ENCODE assay signal across 9 mouse cellular contexts in the genomic region with DNA sequence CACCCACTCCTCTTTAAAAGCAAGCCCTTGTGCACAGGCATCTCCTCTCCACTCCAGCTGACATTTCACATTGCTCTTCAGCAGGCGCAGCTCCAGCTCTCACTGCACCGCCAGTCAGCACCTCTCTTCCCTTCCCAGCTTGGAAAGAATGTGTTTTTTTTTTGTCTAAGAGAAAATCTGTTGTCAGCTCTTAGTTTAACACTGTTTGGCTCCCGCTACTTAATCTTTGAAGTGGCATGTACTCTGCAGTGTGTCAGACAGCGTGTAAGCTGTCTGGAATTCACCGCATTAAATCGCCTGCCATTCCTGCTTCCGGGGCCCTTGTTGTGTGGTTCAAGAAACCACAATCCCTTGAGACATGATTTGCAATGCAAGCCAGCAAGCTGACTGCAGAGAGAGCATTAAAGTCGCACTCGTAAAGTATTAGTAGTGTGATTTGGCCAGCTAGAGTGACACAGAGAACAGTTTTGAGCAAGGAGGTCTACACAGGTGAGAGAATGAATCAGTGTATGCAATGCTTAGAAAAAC.
A peak's percentile ranks its signal among the peaks of the same experiment; 100 is the strongest.
DNase-seq lines count a peak whose midpoint lies in the region; ATAC-seq and TF ChIP-seq lines count a peak whose summit lies in the region.
"Had no signal": no experiment of that assay in that cellular context is flagged by ENCODE, and none has a peak within 500 bp of the region (broad histone marks: within the 10 kb centered on the region; RNA-seq: fewer than 3 reads in every experiment).

No protein-coding gene starts in this region.

- H3K27ac ChIP-seq in forebrain, embryonic 11.5 days (ENCODE audit: low read depth, low read length) = no peak overlapping the region
- H3K27ac ChIP-seq in forebrain, embryonic 10.5 days = no peak overlapping the region
- H3K27ac ChIP-seq in neural tube, embryonic 11.5 days (ENCODE audit: low read depth, low read length) = no peak overlapping the region
- H3K27ac ChIP-seq in heart, postnatal 0 days (ENCODE audit: low read depth) = peak overlapping the region; percentile 25; the same call in 1 of the 2 replicates
- 0 out of 2 replicates have a peak overlapping the region, but pooled peaks have one; percentile 29 for H3K27ac ChIP-seq in neural tube, embryonic 15.5 days (replicated peaks)

- H3K4me1 ChIP-seq in forebrain, embryonic 11.5 days (replicated peaks; ENCODE audit: control insufficient read depth, insufficient read depth, low read length) = no peaks in the 10 kb centered on the region
- no peaks in the 10 kb centered on the region for H3K4me1 ChIP-seq in forebrain, embryonic 10.5 days
- H3K4me1 ChIP-seq in neural tube, embryonic 11.5 days (ENCODE audit: control insufficient read depth, insufficient read depth, low read length) = no peaks in the 10 kb centered on the region
- H3K4me1 ChIP-seq in heart, postnatal 0 days (ENCODE audit: control insufficient read depth, insufficient read depth) = no peaks in the 10 kb centered on the region
- H3K4me1 ChIP-seq in neural tube, embryonic 15.5 days = 0 out of 2 replicates have a peak, but pooled peaks cover 6% of the 10 kb centered on the region

- no peaks in the 10 kb centered on the region for H3K9me3 ChIP-seq in forebrain, embryonic 11.5 days (ENCODE audit: control insufficient read depth, low read length)
- H3K9me3 ChIP-seq in forebrain, embryonic 10.5 days = no peaks in the 10 kb centered on the region
- no peaks in the 10 kb centered on the region for H3K9me3 ChIP-seq in neural tube, embryonic 11.5 days (ENCODE audit: control insufficient read depth, low read length)
- H3K9me3 ChIP-seq in heart, postnatal 0 days (replicated peaks; ENCODE audit: control insufficient read depth, low read length) = no peaks in the 10 kb centered on the region
- H3K9me3 ChIP-seq in neural tube, embryonic 15.5 days (replicated peaks) = no peaks in the 10 kb centered on the region

- no peak overlapping the region for H3K4me3 ChIP-seq in forebrain, embryonic 11.5 days (ENCODE audit: low read depth, low read length)
- no peak overlapping the region for H3K4me3 ChIP-seq in forebrain, embryonic 10.5 days
- no peak overlapping the region for H3K4me3 ChIP-seq in neural tube, embryonic 11.5 days (ENCODE audit: low read depth, low read length)
- peak overlapping the region; percentile 12 for H3K4me3 ChIP-seq in heart, postnatal 0 days (ENCODE audit: low read depth, low read length)
- H3K4me3 ChIP-seq in neural tube, embryonic 15.5 days (replicated peaks) = 0 out of 2 replicates have a peak overlapping the region, but pooled peaks have one; percentile 6

- H3K4me2 ChIP-seq in forebrain, embryonic 11.5 days (ENCODE audit: low read depth, low read length, severe bottlenecking) = no peak overlapping the region
- no peak overlapping the region for H3K4me2 ChIP-seq in neural tube, embryonic 11.5 days (ENCODE audit: low read depth)
- H3K4me2 ChIP-seq in heart, postnatal 0 days (ENCODE audit: low read depth, low read length) = peak overlapping the region; percentile 47
- peak overlapping the region; percentile 32 for H3K4me2 ChIP-seq in neural tube, embryonic 15.5 days

- no peaks in the 10 kb centered on the region for H3K36me3 ChIP-seq in forebrain, embryonic 11.5 days (ENCODE audit: control insufficient read depth, insufficient read depth, low read length)
- no peaks in the 10 kb centered on the region for H3K36me3 ChIP-seq in forebrain, embryonic 10.5 days (replicated peaks)
- no peaks in the 10 kb centered on the region for H3K36me3 ChIP-seq in neural tube, embryonic 11.5 days (ENCODE audit: control insufficient read depth, insufficient read depth, low read length)
- H3K36me3 ChIP-seq in heart, postnatal 0 days (replicated peaks; ENCODE audit: control insufficient read depth, insufficient read depth, low read length) = no peaks in the 10 kb centered on the region
- H3K36me3 ChIP-seq in neural tube, embryonic 15.5 days = no peaks in the 10 kb centered on the region

- no peak for TF ChIP-seq EP300 in heart, postnatal 0 days (IDR thresholded peaks at IDR 0.05; ENCODE audit: low read depth)

- peak; percentile 49 for ATAC-seq in forebrain, embryonic 11.5 days (replicated peaks; ENCODE audit: low FRiP score)
- no peak for ATAC-seq in neural tube, embryonic 11.5 days (ENCODE audit: insufficient read depth, low FRiP score, low TSS enrichment)
- ATAC-seq in heart, postnatal 0 days (ENCODE audit: insufficient read depth, low read depth) = peak; percentile 64
- peak; percentile 63; the same call in 1 of the 2 replicates for ATAC-seq in neural tube, embryonic 15.5 days (ENCODE audit: low FRiP score)
- ATAC-seq: CD4-positive, CD25-positive, alpha-beta regulatory T cell, adult 4 months had no signal

- no peak for TF ChIP-seq CTCF in heart, postnatal 0 days (IDR thresholded peaks at IDR 0.05; ENCODE audit: low read depth)

- no peaks in the 10 kb centered on the region for H3K27me3 ChIP-seq in forebrain, embryonic 11.5 days (ENCODE audit: control insufficient read depth, insufficient read depth, low read length)
- no peaks in the 10 kb centered on the region for H3K27me3 ChIP-seq in forebrain, embryonic 10.5 days (ENCODE audit: poor library complexity, severe bottlenecking)
- H3K27me3 ChIP-seq in neural tube, embryonic 11.5 days (ENCODE audit: control insufficient read depth, insufficient read depth, low read length) = no peaks in the 10 kb centered on the region
- no peaks in the 10 kb centered on the region for H3K27me3 ChIP-seq in heart, postnatal 0 days (ENCODE audit: control insufficient read depth, insufficient read depth, low read length)
- no peaks in the 10 kb centered on the region for H3K27me3 ChIP-seq in neural tube, embryonic 15.5 days (replicated peaks)

- 55% methylated on average over 9 of the region's 9 CpGs for WGBS in forebrain, embryonic 11.5 days
- 70% methylated on average over 9 of the region's 9 CpGs for WGBS in forebrain, embryonic 10.5 days
- WGBS in neural tube, embryonic 11.5 days = 55% methylated on average over 9 of the region's 9 CpGs
- 19% methylated on average over 9 of the region's 9 CpGs for WGBS in heart, postnatal 0 days
- 29% methylated on average over 9 of the region's 9 CpGs for WGBS in neural tube, embryonic 15.5 days

- no peak for DNase-seq in forebrain, embryonic 11.5 days (ENCODE audit: low spot score)
- DNase-seq in forebrain, embryonic 10.5 days (ENCODE audit: extremely low spot score, low spot score) = no peak
- peak; percentile 10 for DNase-seq in neural tube, embryonic 11.5 days (ENCODE audit: low spot score)
- no peak for DNase-seq in neural tube, embryonic 10.5 days (ENCODE audit: extremely low spot score, low spot score)
- peak; percentile 19 for DNase-seq in heart, postnatal 0 days (ENCODE audit: low spot score)
- no peak for DNase-seq in adrenal gland, postnatal 4 days (ENCODE audit: low spot score in 2 of 2)
- no peak for DNase-seq in layer of hippocampus, adult 11-12 months (ENCODE audit: low spot score)

- H3K9ac ChIP-seq in forebrain, embryonic 11.5 days (ENCODE audit: low read length) = no peak overlapping the region
- H3K9ac ChIP-seq in neural tube, embryonic 11.5 days (ENCODE audit: low read length) = no peak overlapping the region
- H3K9ac ChIP-seq in heart, postnatal 0 days (replicated peaks; ENCODE audit: low read depth, low read length) = no peak overlapping the region
- no peak overlapping the region for H3K9ac ChIP-seq in neural tube, embryonic 15.5 days (replicated peaks)

Comparison
In these comparisons a context has a peak if more than half of its experiments do, and no peak if none do; other contexts are left out.
1. DNase-seq: peak in neural tube, embryonic 11.5 days (single experiment) and heart, postnatal 0 days (single experiment); none in forebrain, embryonic 11.5 days (single experiment), forebrain, embryonic 10.5 days (single experiment), neural tube, embryonic 10.5 days (single experiment), adrenal gland, postnatal 4 days (0 of 2) and layer of hippocampus, adult 11-12 months (single experiment).
2. H3K27ac ChIP-seq: peak in heart, postnatal 0 days (single experiment) and neural tube, embryonic 15.5 days (single experiment); none in forebrain, embryonic 11.5 days (single experiment), forebrain, embryonic 10.5 days (single experiment) and neural tube, embryonic 11.5 days (single experiment).
3. H3K4me2 ChIP-seq: peak in heart, postnatal 0 days (single experiment) and neural tube, embryonic 15.5 days (single experiment); none in forebrain, embryonic 11.5 days (single experiment) and neural tube, embryonic 11.5 days (single experiment).
4. H3K4me3 ChIP-seq: peak in heart, postnatal 0 days (single experiment) and neural tube, embryonic 15.5 days (single experiment); none in forebrain, embryonic 11.5 days (single experiment), forebrain, embryonic 10.5 days (single experiment) and neural tube, embryonic 11.5 days (single experiment).